Mouse (Mus musculus): ENCODE measurements around the gene Ppat.

Gene Ppat

DNA sequence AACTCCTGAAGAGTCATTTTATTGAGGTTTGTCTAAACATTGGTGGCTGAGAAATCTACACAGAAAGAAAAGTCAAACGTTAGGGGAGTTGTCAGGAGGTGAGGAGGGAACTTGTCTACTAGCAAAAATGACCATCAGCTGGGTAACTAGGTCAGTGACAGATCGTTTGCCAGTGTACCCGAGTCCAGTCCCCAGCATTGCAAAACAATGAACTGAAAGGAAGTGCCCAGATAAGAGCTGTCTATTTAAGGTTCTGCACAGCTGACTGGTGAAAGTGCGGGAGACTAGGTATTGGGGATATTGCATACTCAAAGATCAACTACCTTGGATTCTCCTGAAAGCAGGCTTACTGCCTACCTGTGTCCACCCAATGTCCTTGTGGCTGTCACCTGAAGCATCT lies 49.2 kb downstream of the Ppat start:
- intact Hi-C loops (cut with DNase I), result no loop called here

DNA sequence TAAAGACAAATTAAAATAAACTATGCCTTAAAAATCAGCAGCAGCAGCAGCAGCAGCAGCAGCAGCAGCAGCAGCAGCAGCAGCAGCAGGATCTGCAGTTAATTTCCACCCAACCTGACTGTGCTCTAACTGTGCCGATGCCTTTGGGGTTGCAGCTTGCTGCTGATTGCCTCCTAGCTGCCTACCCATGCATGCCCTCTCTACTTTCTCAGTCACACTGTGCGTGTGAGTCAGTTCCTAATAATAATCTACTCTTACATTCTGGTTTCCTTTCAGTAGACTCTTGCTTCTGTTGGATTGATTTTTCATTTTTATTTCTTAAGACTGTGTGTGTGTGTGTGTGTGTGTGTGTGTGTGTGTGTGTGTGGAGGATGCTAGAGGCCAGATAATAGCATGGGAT lies 58.3 kb downstream of the Ppat start:
- intact Hi-C loops (cut with DNase I), result no loop called here

DNA sequence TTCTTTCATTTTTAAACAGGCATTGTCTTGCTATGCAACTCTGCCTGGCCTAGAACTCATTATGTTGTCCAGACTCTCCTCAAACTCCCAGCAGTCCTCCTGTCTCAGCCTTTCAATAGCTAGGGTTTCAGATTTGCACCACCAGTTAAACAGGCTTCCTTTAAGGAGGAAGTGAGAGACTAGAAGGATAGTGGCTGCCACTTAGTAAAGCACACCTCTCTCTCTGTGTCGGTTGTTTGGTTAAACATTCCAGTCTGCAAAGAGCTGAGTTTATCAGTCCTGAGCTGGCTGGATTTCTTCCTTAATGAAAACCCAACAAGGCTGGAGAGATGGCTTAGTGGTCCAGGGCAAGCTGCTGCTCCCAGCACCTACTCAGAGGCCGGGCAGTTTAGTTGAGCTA lies 58.8 kb downstream of the Ppat start:
- intact Hi-C loops (cut with DNase I), result no loop called here

DNA sequence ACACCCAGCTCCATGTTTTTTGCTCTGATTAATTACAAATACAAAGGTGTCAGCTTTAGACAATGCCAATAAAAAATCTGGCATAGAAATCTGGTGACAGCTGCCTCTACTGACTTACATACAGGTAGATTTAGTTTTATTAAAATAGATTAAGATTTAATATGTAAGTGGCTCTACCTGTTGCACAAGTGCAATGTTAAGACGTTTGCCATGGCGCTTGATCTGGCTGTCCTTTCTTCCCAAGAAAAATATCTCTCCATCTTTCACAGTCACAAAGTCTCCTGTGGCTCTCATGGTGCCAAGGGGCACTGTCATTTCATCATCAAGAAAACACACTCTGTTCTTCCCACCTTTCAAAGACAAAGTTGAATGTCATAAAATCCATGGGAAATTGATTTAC lies 64.4 kb downstream of the Ppat start:
- intact Hi-C loops (cut with DNase I), result no loop called here

DNA sequence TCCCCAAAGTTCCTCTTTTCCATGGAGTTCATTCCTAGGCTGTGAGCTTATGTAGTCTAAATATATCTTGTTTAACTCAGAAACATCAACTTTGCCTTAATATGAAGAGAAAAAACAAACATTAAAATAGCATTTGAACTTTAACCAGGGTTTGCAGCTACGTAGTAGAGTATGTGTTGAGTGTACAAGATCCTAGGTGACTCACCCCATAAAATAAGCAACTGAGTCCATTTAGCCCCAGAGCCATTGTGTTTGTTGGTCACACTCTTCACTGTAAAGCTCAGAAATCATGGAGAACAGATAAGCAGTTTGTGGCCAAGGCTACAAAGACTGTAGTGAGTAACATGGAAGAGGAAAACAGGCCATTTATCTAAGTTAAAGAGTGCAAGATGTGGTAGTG lies 67.3 kb downstream of the Ppat start:
- intact Hi-C loops (cut with DNase I), result no loop called here

DNA sequence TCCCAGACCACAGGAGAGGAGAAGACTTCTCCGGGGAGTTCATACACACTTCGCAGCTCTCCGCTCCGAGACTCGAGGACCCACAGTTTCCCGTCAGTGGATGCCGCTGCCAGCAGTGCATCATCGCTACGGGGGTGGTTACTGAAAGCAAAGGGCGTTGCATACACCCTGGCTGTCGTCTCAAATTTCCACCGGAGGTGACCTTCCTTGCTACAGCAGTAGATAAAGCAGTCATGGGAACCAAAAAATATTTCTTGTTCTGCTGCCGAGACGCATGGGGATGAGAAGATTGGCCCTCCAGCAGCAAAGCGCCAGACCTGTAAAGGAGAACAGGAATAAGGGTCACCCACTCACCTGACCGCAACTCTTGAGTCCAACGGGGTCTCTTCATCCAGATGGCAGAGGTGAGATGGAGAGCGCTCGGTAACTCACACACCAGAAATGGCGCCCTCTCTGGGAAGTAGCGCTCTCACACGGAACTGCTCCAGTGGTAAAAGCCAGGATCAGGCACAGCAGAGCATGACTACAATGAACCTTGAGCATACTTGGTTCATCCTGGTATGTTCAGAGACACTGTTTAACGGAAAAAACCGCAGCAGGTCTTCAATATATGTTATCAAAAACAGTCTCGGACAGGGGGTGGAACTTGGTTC lies 75.1 kb downstream of the Ppat start:
- intact Hi-C loops (cut with DNase I), result no loop called here

DNA sequence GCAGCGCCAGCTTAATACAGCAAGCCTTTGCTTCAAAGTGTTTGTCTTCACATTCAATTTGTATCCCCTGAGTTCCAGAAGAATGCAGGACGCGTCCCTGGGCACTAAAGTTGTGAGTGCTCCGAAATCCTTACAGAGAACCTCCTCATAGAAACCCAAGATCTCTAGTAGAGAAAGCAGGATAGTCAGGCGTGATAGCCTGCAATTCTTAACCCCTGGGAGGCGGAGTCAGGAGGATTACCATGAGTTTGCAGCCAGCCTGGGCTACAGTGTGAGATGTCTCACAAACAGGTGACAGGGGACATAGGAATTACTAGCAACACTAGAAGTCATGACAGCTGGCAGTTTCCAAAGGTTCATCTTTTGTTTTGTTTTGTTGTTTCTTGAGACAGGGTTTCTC lies 81.8 kb downstream of the Ppat start:
- intact Hi-C loops (cut with DNase I), result no loop called here

DNA sequence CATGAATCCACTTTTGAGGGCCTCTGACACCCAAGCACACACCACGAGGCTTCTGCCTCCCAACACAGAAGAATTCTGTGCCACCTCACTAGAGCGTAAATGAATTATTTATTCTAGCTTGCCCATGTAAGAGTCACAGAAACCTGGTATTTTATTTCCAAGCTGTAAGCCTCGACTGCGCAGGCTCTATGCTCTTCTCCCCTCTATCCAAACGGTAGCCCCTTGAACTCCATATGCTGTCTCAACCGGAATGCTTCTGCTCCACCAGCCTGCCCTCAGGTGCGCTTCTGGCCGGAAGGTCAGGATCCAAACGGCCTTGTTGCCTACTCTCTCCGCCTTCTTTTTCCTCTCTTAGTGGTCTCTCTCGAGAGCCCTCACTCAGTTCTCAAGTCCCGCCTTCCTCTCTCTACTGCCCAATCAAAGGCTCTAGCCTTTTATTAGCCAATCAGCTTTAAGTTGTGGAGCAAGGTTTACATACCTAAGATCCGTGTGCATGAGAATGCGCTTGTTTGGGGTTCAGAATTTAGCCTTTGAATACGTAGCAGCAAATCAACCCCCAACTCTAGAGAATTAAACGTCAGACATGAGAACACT lies 82.6 kb downstream of the Ppat start:
- intact Hi-C loops (cut with DNase I), result no loop called here

DNA sequence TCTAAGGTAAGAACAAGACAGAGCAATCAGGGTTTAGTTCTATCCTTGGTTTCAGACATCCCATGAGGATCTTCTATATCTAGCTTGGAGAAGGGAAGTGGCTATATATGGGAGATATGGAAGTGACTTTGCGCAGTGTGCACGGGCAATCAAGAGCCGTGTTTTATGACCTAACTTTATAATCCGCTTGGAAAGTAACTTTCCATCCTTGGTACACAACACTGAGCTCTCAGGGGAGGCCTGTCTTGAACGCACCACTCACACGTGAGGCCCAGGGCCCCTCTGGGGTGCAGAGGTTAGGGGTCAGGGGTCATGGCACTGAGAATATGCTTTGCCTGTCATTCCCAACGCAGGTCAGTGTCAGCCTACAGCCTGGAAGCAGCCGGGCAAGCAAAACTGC lies 84.6 kb downstream of the Ppat start:
- intact Hi-C loops (cut with DNase I), result no loop called here

Measured in adrenal gland (tissue).